ENCODE assay signal across 24 mouse cellular contexts in the genomic region with DNA sequence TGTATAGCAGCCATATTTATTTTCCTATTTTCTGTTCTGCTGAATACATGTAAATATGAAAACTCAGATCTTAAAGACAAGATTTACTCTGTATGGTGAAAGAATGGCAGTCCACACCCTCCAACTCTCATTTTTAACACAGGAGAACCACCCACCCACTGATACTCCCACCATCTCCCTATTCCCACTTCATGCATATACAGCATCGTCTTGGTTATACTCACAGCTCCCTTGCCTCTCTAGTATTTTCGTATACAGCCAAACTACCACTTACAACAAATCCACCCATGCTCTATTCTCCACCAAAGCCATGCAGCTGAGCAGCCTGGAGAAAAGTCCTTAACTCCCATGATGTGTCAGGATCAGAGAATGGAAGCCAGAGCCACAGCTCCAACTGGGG. TPM values are rescaled to one million over a fixed set of nuclear protein-coding genes. Genes with fewer than 3 reads are reported as not detected.
DNase-seq lines count a peak whose midpoint lies in the region; ATAC-seq and TF ChIP-seq lines count a peak whose summit lies in the region.
"Had no signal": no experiment of that assay in that cellular context is flagged by ENCODE, and none has a peak within 500 bp of the region (broad histone marks: within the 10 kb centered on the region; RNA-seq: fewer than 3 reads in every experiment).

No protein-coding gene starts in this region.

- no peaks in the 10 kb centered on the region for H3K36me3 ChIP-seq in midbrain, embryonic 11.5 days (ENCODE audit: control insufficient read depth, insufficient read depth, low read length)
- no peaks in the 10 kb centered on the region for H3K36me3 ChIP-seq in midbrain, postnatal 0 days (ENCODE audit: insufficient read depth, low read length)
- H3K36me3 ChIP-seq: embryonic facial prominence, embryonic 10.5 days; embryonic facial prominence, embryonic 12.5 days; forebrain, embryonic 15.5 days; G1E had no signal

- no peaks in the 10 kb centered on the region for H3K9me3 ChIP-seq in midbrain, embryonic 11.5 days (ENCODE audit: control insufficient read depth, low read length)
- no peaks in the 10 kb centered on the region for H3K9me3 ChIP-seq in midbrain, postnatal 0 days (ENCODE audit: low read length)
- H3K9me3 ChIP-seq: embryonic facial prominence, embryonic 10.5 days; embryonic facial prominence, embryonic 12.5 days; forebrain, embryonic 13.5 days; forebrain, embryonic 15.5 days; G1E had no signal

- no peak overlapping the region for H3K4me2 ChIP-seq in midbrain, embryonic 11.5 days
- no peak overlapping the region for H3K4me2 ChIP-seq in midbrain, postnatal 0 days (ENCODE audit: low read depth, low read length, poor library complexity, severe bottlenecking)
- H3K4me2 ChIP-seq: embryonic facial prominence, embryonic 12.5 days; forebrain, embryonic 13.5 days; forebrain, embryonic 15.5 days had no signal

- no peak overlapping the region for H3K9ac ChIP-seq in midbrain, embryonic 11.5 days (ENCODE audit: low read length)
- no peak overlapping the region for H3K9ac ChIP-seq in midbrain, postnatal 0 days (replicated peaks; ENCODE audit: low read length, poor library complexity, severe bottlenecking)
- H3K9ac ChIP-seq: embryonic facial prominence, embryonic 12.5 days; forebrain, embryonic 13.5 days; forebrain, embryonic 15.5 days; forebrain, postnatal 0 days had no signal

- ATAC-seq in frontal cortex, adult (ENCODE audit: low TSS enrichment), result peak; percentile 85
- no peak for ATAC-seq in midbrain, embryonic 11.5 days (ENCODE audit: low FRiP score)
- ATAC-seq in midbrain, postnatal 0 days (ENCODE audit: low FRiP score), result no peak
- ATAC-seq: activated CD4-positive, CD25-positive, alpha-beta regulatory T cell, adult 4 months; CD4-positive, CD25-positive, alpha-beta regulatory T cell, adult 4 months; forebrain, embryonic 13.5 days; forebrain, embryonic 15.5 days; forebrain, postnatal 0 days; Patski had no signal

- TF ChIP-seq CTCF in midbrain, postnatal 0 days (IDR thresholded peaks at IDR 0.05), result no peak

- no peak for DNase-seq in frontal cortex, postnatal 10 days (ENCODE audit: low spot score in 2 of 2)
- DNase-seq in midbrain, embryonic 11.5 days (ENCODE audit: low spot score, missing footprints), result peak; percentile 74
- no peak for DNase-seq in midbrain, postnatal 0 days (ENCODE audit: low spot score)
- DNase-seq in brain, adult 2 months (ENCODE audit: low read depth, low spot score), result peak; percentile 3
- DNase-seq: adrenal gland, adult 8-10 months; adrenal gland, postnatal 14 days; adrenal gland, postnatal 36 days; B cell, adult 2 months; cerebellum, adult 11 months; cerebellum, adult 18-20 months; cerebellum, adult 8-10 months; cerebellum, adult 9-11 months; cerebellum, postnatal 14 days; cerebellum, postnatal 36 days; forebrain, postnatal 0 days had no signal

- H3K4me1 ChIP-seq in midbrain, embryonic 11.5 days (ENCODE audit: control insufficient read depth, insufficient read depth, low read length), result peaks cover 7% of the 10 kb centered on the region
- H3K4me1 ChIP-seq in midbrain, postnatal 0 days (ENCODE audit: insufficient read depth, low read length), result no peaks in the 10 kb centered on the region
- H3K4me1 ChIP-seq: embryonic facial prominence, embryonic 10.5 days; embryonic facial prominence, embryonic 12.5 days; forebrain, embryonic 13.5 days; forebrain, embryonic 15.5 days had no signal

- WGBS in midbrain, embryonic 11.5 days, result 90% methylated on average over 2 of the region's 2 CpGs
- 96% methylated on average over 2 of the region's 2 CpGs for WGBS in midbrain, postnatal 0 days

- no peaks in the 10 kb centered on the region for H3K27me3 ChIP-seq in midbrain, embryonic 11.5 days (ENCODE audit: control insufficient read depth, insufficient read depth, low read length)
- H3K27me3 ChIP-seq in midbrain, postnatal 0 days (ENCODE audit: insufficient read depth, low read length), result no peaks in the 10 kb centered on the region
- H3K27me3 ChIP-seq: embryonic facial prominence, embryonic 12.5 days; forebrain, embryonic 13.5 days; forebrain, embryonic 15.5 days; Patski had no signal

- H3K27ac ChIP-seq in midbrain, embryonic 11.5 days (ENCODE audit: low read depth, low read length), result no peak overlapping the region
- H3K27ac ChIP-seq in midbrain, postnatal 0 days (ENCODE audit: low read depth, low read length), result no peak overlapping the region
- H3K27ac ChIP-seq: embryonic facial prominence, embryonic 10.5 days; embryonic facial prominence, embryonic 12.5 days; forebrain, embryonic 13.5 days; forebrain, embryonic 15.5 days had no signal

- H3K4me3 ChIP-seq in midbrain, embryonic 11.5 days (ENCODE audit: low read depth, low read length), result no peak overlapping the region
- H3K4me3 ChIP-seq in midbrain, postnatal 0 days (ENCODE audit: low read depth, low read length), result no peak overlapping the region
- H3K4me3 ChIP-seq: embryonic facial prominence, embryonic 10.5 days; embryonic facial prominence, embryonic 12.5 days; forebrain, embryonic 13.5 days; forebrain, embryonic 15.5 days had no signal

RNA-seq across cellular contexts. Expression of gene Ndufs4, which starts 6.7 kb away (rescaled TPM):
- polyA plus RNA-seq in midbrain, embryonic 11.5 days (2014; fragmentation: Nextera tagmentation; extraction: Ambion mirVana), result 340 and 357 TPM in 2 replicates
- 36.4 and 68.0 TPM in 2 replicates for total RNA-seq in midbrain, postnatal 0 days (2014; rRNA removed)
- 405 and 414 TPM in 2 replicates for polyA plus RNA-seq in midbrain, postnatal 0 days (2015; fragmentation: Nextera tagmentation; extraction: Ambion mirVana)

Comparison
In these comparisons a context has a peak if more than half of its experiments do, and no peak if none do; other contexts are left out.
1. DNase-seq: peak in midbrain, embryonic 11.5 days (single experiment) and brain, adult 2 months (single experiment); none in frontal cortex, postnatal 10 days (0 of 2) and midbrain, postnatal 0 days (single experiment).